Mouse (Mus musculus): ENCODE data around the gene Troap. TPM values are rescaled to one million over a fixed set of nuclear protein-coding genes. Genes with fewer than 3 reads are reported as not detected.

Gene Troap
- total RNA-seq, 2 experiments from 2014 or later, result 0.21 TPM; not detected in 1

DNA sequence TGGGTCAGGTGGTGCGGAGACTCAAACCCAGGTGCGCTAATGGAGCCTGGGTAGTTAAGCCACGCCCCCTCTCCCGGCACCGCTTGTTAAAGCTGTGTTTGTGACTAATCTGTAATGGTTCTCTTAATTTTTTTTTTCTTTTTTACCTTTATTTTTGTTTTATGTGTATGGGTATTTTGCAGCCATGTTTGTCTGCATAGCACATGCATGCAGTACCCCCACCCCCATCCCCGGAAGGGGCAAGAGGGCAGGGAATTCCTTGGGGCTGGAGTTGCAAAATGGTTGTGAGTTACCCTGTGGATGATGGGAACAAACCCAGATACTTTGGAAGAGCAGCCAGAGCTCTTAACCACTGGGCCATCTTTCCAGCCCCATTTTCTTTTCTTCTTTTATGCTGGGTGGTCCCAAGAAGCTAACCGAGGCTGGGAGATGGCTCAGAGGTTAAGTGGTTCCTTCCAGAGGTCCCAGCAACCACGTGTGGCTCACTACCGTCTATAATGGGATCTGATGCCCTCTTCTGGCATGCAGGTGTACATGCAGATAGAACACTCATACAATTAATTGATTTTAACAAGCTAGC, 39.1 kb downstream of the Troap start:
- DNase-seq (ENCODE audit: low spot score), result no peak

DNA sequence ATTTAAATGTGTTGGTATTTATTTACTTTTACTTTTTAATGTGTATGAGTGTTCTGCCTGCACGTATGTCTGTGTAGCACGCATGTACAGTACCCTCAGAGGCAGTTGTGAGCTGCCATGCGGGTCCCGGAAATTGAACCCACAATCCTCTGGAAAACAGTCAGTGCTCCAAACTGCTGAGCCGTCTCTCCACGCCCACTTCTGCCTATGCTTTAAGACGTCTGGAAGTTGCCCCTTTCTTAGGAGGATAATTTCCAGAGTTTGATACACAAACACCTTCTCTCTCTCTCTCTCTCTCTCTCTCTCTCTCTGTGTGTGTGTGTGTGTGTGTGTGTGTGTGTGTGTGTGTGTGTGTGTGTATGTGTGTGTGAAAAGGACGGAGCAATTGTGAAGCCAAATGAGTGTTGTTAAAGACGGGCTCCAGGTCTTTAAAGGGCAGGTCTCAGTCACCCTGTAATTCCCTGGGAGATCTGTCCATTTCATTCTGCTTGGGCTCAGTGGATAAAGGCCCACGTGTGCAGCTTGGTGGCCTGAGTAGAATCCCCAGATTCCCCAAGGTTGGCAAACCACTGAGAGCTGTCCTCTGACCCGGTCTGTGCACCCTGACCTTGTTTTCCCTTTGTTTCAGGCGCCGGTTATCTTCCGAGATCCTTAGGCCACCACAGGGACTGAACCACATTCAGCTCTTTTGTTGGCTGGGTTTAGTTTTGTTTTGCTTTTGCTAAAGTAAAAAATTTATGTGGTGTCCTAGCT, 40.1 kb downstream of the Troap start:
- DNase-seq (ENCODE audit: low spot score), result no peak

DNA sequence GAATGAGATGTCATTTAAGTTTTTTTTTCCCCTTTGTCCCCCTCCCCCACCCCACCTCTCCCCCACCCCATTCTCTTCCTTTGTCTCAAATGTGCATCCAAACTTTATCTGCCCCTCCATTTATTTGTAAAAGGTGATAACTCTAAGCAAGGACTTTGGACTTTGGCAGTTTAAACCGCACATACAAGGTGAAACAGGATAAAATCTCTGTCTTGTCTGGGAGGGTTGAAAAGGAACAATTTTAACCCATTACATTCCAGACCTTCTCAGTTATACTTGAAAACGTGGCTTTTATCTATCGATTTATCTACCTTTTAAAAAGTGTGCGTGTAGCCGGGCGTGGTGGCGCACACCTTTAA, 40.7 kb downstream of the Troap start:
- DNase-seq (ENCODE audit: low spot score), result no peak

GRCm38 (mm10) chr15:99116539-99116938, 42.2 kb downstream of the Troap start:
- DNase-seq (ENCODE audit: low spot score), result no peak

DNA sequence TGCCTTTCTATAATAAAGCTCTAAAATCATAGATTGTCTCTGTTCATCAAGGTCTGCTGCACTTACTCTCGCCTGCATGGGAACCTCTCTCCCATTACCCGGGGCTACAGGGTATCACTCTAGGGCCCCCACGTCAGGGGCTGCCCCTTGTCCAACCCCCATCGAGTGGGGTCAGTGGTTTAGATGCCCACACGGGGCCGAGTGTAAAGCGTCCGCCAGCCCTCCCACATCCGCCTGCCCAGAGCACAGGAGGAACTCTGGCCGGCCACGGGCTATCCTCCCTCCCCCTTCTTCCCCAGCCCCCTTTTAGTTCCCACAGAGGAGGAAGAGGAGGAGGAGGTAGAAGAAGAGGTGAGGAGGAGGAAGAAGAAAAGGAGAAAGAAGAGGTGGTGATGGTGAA, 46.4 kb downstream of the Troap start:
- DNase-seq (ENCODE audit: low spot score), result no peak

DNA sequence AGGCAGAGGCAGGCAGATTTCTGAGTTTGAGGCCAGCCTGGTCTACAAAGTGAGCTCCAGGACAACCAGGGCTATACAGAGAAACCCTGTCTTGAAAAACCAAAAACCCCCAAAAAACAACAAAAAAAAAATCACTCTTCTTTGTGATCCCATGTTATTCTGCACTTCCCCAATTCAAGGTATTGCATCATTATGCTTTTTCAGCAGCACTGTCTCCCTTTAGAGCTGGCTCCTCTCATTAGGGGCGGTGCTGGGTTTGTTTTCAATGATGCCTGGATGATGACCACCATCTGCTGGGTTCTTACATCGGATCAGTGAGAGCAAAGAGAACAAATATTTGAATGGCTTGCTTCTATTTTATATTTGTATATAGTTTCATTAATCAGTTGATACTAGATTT, 48.3 kb downstream of the Troap start:
- DNase-seq (ENCODE audit: low spot score), result no peak

GRCm38 (mm10) chr15:99125711-99126080, 51.3 kb downstream of the Troap start, which contains the start of gene Spats2:
Spats2 (plus strand) TSS chr15:99125916.
- no peak for DNase-seq (ENCODE audit: low spot score)

DNA sequence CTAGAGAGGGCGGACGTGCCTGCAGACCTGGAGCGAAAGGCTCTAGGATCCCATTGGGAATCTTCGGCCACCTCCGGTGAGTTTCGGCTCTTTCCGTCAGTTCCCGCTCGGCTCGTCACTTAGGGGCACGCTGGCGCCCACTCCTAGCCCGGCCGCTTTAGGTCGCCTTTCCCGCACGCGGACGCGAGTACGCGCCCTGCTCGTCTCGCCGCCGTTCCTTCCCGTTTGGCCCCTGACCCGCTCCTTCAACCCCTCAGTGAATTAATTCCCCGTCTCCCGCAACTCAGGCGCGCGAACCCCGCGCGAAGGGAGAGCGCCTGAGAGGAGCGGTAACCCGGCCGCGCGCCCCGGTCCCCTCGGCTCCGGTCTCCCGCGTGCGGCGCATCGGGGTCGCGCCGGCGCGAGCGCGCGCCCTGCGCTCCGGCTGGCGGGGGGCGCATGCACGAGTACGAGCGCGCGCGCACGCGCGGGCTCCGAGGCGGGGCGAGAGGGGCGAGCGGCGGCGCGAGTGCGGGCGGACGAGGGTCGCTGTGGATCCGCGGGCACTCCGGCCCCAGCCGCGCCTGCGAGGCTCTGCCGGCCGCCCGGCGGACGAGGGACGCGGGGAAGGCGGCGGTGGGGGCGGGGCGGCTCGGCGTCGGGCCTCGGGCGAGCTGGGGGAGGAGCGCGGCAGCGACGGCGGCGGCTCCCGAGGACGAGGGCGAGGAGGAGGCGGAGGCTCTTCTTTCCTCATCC, 51.9 kb downstream of the Troap start:
- peak; percentile 85 for DNase-seq (ENCODE audit: low spot score)

DNA sequence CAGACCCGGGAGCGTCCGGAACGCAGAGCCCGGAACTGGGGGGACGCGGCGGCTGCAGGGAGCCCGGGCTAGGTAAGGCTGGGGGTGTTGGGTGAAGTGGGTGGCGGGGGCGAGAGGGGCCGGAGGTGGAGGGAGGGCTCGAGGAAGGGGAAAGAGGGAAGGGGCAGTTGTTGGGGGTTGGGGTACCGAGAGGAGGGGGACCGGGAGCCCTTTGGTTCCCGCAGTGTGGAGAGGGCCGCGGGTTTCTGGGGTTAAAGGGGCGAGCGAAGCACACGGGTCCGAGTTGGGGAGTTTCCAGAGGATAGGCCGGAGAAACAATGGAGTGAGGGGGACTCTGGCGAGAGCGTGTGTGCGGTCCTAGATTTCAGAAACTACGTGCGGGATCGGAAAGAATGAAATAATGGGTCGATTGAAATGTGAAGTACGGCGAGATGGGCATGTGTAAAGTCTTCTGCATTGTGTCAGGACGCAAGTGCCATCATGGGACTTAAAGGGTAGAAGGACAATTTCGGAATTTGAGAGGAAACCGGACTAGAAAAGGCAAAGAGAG, 52.5 kb downstream of the Troap start:
- DNase-seq (ENCODE audit: low spot score), result no peak

GRCm38 (mm10) chr15:99127851-99128522, 53.6 kb downstream of the Troap start:
- DNase-seq (ENCODE audit: low spot score), result no peak

- no peak for DNase-seq (ENCODE audit: low spot score)
Observed at GRCm38 (mm10) chr15:99129441-99129840, 55.1 kb downstream of the Troap start.

DNA sequence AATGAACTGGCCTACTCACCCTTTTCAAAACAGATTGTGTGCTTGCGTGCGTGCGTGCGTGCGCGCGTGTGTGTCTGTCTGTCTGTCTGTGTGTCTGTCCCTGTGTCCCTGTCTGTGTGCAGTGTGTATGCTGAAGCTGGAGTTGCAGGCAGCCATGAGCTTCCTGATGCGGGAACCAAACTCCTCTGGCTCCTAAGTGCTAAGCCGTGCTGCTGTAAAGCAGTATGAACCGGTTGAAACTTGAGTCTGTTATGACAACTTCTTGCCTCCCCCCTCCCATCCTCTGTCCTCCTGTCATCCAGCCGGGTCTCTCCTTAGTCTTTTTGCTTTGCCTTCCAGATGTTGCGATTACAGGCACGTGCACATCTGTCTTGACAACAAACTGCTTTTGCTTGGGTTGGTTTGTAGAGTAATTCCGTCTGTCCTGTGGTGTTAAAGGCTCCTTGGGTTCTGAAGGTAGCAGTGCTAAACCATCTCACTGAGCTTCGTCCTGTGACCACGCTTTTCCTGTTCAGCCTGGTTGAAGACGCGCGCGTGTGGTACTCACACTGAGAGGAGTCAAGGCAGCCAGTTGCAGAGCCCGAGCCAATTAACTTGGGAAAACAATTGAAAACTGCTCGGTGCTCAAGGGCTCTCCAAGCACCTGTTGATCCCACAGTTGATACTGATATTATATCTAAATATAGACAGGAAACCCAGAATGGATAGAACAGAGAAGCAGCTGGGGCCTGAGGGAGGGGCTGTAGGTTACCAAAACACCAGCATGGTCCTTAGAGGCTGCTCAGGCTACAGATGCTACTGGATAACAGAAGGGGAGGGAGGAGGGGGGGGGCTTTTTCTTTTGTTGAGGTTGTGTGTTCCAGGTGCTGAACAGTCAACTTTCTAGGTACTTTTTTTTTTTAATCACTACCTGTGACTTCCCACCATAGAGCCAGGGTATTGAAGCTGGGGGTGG, 55.9 kb downstream of the Troap start:
- no peak for DNase-seq (ENCODE audit: low spot score)

Small RNA genes lying within 50 kb of the gene (microRNA-seq; reads per million reads assigned to microRNA genes)
- gene Mir6960, result not detected

Other genes with a start within 250 kb of the Troap start
- 10 to 100 TPM; 48.1 to 49.6 TPM for gene Prkag1, start 243.1 kb upstream of the Troap start, total RNA-seq (2021)
- 10 to 100 TPM; 43.2 to 50.1 TPM for gene Kmt2d, start 203.4 kb upstream of the Troap start, total RNA-seq (2021)
- gene Rhebl1, start 180.0 kb upstream of the Troap start, total RNA-seq (2021), result 1 to 10 TPM; 1.3 TPM
- gene Dhh, start 176.0 kb upstream of the Troap start, total RNA-seq (2021), result 1 to 10 TPM in 1 of 2 experiments, under 1 TPM in 1; 0.75 to 1.5 TPM
- 1 to 10 TPM; 4.8 to 4.9 TPM for gene Lmbr1l, start 156.3 kb upstream of the Troap start, total RNA-seq (2021)
- 10 to 100 TPM; 15.6 to 29.6 TPM for gene Tuba1b, start 140.0 kb upstream of the Troap start, total RNA-seq (2021)
- not detected for gene Gm49450, start 121.0 kb upstream of the Troap start, total RNA-seq (2021)
- gene Tuba1a, start 120.9 kb upstream of the Troap start, total RNA-seq (2021), result 10 to 100 TPM; 17.9 to 38.6 TPM
- gene Tuba1c, start 44.7 kb upstream of the Troap start, total RNA-seq (2021), result 1 to 10 TPM; 5.4 to 9.9 TPM
- gene Prph, start 19.4 kb upstream of the Troap start, total RNA-seq (2021), result under 1 TPM; 0.43 to 0.88 TPM
- not detected for gene C1ql4, start 13.2 kb downstream of the Troap start, total RNA-seq (2021)
- under 1 TPM in 1 of 2 experiments, not detected in 1; 0.19 TPM for gene Dnajc22, start 18.6 kb downstream of the Troap start, total RNA-seq (2021)
- 1 to 10 TPM; 3.8 to 4.6 TPM for gene Spats2, start 51.3 kb downstream of the Troap start, total RNA-seq (2021)
- gene Kcnh3, start 150.3 kb downstream of the Troap start, total RNA-seq (2021), result not detected
- 10 to 100 TPM; 22.1 to 25.2 TPM for gene Mcrs1, start 177.4 kb downstream of the Troap start, total RNA-seq (2021)
- 10 to 100 TPM; 21.9 to 25.4 TPM for gene Prpf40b, start 220.5 kb downstream of the Troap start, total RNA-seq (2021)
- gene Fam186b, start 221.3 kb downstream of the Troap start, total RNA-seq (2021), result not detected

Data from gastrocnemius, adult 18-20 months (tissue).